Mouse (Mus musculus) adrenal gland, postnatal 10 days (tissue): ENCODE data around the gene Il9r. TPM values are rescaled to one million over a fixed set of nuclear protein-coding genes. Genes with fewer than 3 reads are reported as not detected.
A peak's percentile ranks its signal among the peaks of the same experiment; 100 is the strongest.
"Not testable (repeated sequence)": the region's sequence is repeated elsewhere in the genome, so short reads cannot be mapped to it uniquely, and the experiment has no call there.

ENCODE experiments used
- DNase-seq: peaks from one replicate; pipeline ENCODE4 v3.0.0; 2021; ENCODE audit warnings: mixed read lengths
- total RNA-seq, 2 experiments: library from RNA; stranded (reverse); gene quantifications; 2 replicates each; pipeline ENCODE4 v1.2.3; 2021

The Il9r gene
- total RNA-seq, 2 experiments from 2014 or later, result 0.30 to 0.82 TPM

DNA sequence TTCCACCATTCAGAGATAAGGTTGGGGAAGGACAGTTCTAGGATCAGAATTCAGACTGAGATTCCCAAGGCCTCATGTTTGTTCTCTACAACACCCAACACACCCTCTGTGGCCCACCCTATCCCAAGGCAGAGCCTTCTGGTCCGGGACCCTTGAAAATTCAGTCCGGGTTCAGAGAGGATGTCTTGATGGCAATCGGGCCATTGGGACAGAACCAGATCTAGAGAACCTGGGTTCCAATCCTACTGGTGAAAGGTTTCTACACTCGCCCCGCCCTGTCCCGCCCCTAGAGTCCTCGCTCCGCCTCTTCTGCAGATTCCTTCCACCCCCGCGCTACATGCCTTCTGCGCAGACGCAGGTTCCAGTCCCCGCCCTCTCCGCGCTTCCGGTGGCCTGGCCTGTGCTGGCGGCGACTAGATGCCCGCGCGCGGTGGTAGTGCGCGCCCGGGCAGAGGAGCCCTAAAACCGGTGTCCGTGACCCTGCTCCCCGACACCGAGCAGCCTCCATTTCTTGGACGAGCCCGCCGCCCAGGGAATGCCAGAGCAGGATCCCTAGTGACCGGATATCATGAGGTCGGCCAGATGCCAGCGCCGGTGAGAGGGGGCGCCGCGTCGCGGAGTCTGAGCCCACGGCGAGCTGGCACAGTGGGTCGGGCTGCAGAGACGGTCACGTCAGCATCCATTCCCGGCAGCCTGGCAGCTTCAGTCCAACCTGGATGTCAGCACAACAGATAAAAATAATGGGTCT, 26.2 kb upstream of the Il9r start, which contains the start of gene Mpg:
Gene Mpg, plus strand, starts transcription at position 382 of the 748 bp plus-strand sequence.
- DNase-seq, result peak; percentile 93

DNA sequence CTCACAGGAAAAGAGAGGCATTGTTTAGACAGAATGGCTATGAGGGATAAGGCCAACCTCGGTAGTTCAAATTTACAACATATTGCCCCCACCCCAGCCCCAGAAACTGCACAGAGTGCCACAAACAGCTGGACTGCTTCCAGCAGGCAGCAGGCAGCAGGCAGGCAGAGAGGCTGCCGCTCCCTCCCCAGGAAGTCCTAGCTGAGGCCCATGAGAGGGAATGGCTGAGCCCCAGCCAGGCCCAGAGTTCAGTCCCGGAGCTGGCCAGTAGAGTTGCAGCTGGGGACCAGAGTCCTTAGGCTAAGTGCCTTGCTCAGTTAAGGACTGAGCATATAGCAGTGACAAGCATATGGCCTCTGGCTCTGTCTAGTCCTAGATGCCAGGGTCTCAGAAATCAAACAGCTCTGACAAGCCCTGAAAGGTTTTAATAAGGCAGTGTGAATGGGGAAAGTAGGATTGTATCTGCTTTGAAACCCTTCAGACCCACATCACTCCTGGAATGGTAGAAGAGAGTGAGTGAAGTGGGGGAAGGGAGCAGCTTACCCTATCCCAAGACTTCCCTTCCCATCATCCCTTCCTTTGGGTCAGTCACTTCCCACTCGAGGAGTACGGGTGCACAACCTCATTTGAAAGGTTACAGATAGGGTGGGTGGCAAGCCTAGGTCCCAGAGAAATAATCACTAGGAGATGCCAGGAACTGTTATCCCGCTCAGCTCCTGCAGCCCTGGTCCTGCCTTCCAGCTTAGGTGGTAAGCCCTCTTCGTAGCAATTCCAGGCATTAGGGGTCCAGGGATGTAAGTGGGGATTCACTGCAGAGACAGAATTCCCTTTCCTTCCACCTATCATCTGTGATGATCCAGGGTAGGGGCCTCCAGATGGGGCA, 25.4 kb upstream of the Il9r start:
- peak; percentile 63 for DNase-seq

DNA sequence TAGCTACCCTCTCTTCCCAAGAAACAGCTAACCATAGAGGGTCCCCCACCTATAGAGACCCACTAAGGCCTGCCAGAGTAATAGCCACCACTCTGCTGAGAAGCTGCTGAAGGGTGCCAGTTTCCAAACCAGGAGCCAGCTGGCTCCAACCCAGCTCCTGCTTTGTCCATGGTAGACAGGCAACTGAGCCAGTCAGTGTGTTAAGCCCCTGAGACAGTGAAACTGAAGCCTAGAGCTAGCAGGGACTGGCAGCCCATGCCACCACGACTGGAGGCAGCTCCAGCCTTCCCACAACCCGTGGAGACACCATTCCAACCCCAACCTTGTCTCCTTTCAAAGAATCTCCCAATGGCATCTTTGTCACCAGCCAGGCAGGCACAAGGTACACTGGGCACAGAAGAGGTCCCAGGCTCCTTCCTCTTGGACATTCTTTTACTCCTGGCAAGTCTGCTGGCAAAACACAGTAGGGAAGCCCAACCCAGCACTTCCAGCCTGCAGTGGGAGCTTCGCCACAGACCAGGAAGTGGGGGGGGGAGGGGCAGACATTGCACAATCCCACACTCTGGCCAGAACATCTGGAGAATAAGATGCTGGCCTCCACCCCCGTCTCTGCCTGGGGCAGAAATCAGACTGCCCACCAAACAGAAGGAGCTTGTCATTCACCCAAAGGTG, 24.5 kb upstream of the Il9r start:
- DNase-seq, result peak; percentile 90

DNA sequence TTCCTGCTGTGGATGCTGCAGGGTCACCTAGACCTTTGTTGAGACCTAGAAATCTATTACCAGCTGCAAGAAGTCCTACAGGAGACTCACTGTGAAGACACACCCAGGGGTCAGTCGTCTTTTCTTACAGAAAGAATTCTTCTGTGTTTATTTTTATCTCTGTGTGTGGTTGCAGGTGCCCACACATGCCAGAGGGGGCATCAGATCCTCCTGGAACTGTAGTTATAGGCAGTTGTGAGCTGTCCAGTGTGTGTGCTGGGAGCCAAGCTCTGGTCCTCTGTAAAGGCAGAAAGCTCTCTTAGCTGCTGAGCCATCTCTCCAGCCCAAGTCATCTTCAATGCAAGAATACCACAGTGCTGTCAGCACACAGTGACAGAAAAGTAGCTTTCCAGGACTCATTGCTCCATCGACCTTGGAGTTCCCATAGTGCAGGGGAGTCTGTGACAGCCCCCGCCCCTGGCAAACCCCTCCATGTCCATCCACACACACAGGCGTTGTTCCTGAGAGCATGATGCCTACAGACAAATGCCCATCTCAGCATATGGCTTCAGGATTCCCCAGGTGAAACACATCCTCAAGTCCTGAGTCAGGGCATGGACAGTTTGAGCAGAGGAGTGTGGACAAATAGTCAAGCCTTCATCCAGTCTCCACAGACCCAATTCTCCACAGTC, 23.4 kb upstream of the Il9r start:
- DNase-seq, result no peak

DNA sequence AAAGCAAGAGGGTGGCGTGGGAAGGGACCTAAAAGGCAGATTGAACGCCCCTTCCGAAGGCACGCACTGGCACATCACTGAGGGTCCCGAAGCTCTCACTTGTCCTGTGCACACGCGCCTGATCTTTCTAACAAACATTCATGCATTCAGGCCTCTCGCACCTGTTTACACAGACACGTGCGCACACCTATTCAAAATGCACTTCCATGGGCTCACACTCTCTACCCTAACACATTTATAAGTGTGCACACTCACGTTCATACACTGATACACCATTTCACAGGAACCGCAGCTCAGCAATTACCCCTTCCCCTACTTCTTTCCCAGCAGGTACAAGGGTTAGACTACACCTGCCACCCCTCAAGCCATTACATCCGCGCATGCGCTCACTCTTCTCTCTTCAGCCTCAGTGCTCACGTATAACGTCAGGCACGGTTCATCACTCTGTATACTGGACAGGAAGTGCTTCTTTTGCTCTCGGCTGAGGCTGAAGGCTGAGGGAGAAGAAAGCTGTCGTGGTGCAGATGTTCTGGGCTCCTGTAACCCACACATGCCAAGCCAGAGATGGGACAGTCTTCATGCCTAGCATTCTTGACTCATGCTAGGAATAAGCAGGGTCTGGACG, 22.6 kb upstream of the Il9r start:
- DNase-seq, result no peak

DNA sequence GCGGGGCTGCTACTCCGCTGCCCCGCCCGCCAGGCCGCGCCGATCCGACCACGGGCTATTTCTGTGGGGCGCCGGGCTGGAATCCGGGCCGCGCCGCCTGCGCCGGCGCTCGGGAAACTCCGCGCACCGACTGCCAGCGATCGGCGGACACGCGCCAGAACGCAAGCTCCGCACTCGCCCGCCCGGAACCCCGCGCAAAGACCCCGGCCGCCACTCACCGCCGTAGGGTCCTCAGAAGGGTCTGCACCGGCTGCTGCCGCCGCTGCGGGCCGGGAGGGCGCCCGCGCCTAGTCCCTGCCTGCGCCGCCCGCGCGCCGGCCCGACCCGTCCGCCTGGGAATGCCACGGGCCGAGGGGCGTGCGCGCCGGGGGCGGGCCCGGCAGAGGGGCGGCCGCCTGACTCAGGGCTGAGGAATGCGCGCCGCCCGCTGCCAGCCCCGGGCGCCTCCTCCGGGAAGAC, 21.9 kb upstream of the Il9r start, which contains the start of gene Rhbdf1:
Gene Rhbdf1, minus strand, starts transcription at position 350 of the 459 bp plus-strand sequence.
- DNase-seq, result peak; percentile 83

DNA sequence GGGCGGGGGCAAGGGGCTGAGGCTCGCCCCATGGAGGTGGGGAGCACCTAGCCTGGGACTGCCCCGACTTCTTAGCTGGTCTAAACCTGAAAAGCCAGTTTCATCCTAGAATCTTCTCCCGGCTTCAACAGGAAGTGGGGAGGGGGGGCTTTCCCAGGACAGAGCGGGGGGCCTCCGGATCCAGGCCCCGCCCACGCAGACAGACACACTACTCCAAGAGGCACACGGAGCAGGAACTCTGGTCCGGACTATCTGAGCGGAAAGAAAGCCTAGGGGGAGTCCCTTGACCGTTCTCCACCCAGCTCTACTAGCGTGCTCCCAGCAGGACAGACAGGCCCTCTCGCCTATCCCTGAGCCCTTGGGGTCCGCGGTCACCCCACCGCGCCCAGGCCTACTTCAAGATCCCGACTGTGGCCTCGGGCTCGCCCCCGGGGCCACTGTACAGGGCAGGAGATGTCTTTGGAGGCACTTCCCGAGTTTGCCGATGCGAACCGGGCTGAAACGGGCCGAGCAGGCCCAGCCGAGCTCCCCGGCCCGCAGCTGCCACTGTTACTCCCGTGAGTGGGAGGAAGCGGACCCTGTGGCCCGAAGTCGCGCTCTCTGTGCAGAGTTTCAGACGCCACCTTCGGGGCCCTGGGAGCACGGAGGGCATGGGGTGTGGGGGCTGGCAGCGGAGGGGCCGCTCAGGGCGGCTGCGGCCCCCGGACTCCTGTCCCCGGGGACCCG, 21.3 kb upstream of the Il9r start:
- peak; percentile 72 for DNase-seq

DNA sequence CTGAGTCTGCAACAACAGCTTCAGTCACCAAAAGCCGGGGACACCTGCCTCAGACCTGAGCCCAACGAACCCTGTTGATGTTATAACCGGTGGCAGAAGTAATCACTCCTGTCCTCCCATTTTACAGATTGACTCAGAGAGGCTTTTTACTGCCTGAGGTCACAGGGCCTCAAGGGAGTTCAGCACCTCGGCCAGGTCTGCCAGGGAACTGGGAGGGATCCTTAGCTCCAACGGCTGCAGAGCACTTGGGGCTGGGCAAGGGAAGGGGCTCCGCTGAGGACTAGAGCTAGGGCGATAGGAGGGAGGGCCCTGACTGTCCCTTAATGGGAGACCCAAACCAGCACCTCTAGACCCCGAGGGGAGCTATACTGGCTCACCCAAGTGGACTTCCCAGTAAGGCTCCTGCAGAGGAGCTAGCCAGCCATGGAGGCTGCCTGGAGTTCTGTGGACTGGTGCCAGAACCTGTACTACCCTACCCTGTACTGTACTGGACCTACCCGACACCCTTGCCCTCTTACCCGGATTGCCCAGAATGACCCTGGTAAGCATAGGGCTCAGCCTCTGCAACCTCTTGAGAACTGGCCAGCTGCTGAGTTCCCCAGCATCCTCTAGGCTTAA, 20.6 kb upstream of the Il9r start:
- DNase-seq, result no peak

DNA sequence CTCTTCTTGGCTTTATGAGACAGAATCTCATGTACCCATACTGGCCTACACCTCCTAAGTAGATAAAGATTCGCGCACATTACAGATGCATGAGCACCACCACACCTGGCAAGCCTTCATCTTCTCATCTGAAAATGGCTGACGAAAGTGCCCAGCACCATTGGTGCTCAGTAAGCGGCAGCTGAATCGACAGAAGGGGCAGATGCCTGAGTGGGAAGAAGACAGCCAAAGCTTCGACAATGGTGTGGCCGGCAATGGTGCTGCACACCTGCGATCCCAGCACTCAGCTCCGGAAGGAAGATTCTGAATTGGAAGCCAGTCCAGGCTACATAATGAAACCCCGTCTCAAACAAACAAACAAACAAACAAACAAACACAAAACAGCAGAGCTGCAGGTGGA, 19.2 kb upstream of the Il9r start:
- DNase-seq, result no peak

DNA sequence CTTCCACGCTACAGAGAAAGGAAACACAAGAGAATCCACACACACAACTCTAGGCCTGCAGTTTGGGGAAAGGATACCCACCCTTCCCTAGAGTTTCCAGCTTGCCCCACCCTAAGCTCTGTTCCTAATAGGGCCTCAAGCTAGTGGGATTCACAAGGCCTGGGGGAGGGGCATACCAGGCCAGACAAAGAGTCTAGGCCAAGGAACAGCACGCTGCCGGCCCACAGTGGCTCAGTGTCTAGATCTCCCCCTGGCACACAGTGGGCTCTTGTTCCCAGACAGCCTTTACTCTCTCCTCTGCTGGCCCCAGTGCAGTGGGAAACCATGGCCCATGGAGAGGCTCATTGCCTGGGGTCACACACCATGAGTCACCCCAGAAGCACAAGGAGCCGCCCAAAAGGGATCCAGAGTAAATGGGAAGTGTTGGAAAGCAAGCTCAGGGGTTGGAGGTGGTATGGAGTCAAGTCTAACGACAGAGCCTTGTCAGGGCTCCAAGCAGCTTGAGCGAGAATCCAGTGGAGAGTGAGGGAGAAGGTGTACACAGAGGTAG, 18.5 kb upstream of the Il9r start:
- no peak for DNase-seq

DNA sequence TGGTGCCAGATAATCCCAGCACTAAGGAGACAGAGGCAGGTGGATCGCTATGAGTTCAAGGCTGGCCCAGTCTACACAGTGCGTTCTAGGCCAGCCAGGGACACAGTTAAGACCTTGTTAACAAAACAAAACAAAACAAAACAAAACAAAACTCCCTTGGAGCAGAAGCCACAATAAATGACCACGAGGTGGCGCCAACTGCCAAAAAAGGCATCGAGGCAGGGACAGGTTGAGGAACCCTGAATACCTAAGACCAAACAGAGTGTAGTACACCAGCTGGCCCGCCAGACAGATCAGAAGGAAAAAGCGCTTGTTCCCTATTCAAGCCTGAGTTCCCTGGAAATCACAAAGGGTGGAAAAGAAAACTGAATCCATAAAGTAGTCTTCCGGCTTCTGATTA, 16.8 kb upstream of the Il9r start:
- DNase-seq, result peak; percentile 85

DNA sequence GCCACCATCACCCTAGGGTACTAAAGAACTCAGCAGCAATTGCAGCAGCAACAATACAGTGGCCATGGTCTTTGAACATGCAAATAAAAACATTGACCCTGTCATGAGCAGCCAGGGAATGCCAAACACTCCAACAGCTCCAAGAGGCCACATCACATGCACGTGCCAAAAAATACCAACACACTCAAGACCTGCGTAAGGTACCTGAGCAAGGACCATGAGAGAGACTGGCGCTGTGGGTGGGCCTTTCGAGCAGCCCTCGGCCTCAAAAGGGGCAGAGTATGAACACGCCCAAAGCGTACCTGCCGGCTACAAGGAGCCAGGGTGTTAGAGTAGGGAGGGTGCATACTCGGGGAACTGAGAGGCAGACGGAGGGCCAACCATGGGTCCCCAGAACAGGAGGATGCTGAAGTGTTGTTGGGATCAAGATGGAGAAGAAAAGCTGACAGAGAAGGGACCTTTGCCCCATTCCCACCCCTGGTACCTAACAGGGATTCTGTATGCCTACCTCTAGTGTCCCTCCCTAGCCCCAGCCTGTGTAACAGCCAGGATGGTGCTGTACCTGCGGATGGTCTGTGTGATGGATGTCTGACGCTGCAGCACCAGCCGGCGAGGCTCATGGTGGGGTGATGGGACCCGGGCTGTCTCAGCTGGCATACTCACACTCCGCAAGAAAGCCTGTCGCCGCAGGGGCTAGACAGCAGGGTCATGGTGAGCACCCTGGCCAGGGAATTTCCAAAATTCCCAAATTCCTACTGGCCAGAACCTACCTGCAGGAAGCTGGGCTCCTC, 15.5 kb upstream of the Il9r start:
- DNase-seq, result no peak

DNA sequence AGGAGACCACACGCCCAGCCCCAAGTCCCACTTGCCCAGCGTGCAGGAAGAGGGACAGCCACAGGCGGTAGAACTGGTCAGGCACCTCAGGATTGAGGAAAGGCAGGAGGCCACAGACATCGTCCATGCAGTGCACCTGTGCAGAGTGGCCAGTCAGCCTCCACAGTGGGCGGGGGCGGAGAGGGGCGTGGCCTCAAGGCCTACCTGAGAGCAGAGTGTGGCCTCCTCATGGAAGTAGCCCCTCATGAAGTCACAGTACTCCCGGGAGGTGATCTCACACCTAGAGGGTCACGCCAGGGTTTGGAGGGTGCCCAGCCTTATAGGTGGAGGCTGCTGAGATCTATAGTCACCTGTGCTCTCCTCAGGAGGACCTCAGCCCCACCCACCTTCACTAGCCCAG, 10.5 kb upstream of the Il9r start:
- no peak for DNase-seq

DNA sequence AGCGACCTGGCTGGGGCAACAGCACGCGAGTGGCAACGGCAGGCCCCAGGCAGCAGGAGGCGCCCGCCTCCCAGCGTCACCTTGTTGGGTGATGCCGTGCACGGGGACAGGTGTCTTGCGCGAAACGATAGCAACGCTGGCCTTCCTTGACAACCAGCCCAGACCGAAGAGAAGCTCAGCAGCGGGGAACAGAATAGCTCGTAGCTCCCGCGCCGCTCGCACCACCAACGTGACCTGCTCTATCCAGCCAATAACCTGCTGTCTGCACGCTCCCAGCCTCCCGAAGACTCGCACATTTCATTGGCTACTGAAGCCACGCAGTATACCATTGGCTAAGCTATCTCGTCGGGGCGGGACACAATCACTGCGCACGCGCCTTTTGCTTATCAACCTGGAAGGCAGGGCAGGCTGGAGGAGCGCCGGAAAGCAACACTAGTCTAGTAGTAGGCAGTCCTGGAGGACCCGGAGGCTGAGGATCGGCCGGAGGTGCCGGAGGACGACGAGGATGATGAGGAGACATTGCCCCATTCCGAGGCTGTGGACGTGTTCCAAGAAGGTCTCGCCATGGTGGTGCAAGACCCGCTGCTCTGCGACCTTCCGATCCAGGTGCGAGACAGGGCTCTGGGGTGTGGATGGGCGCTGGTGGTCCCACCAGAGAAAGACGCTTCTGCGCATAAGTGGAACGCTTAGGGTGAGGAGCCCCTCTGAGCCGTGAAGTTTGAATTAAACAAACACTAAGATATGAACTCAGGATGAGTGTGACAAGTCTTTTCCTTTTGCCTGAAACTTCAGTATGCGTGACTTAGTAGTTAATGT, 5.2 kb upstream of the Il9r start, which contains the start of gene Snrnp25:
Gene Snrnp25, plus strand, starts transcription at position 358 of the 816 bp plus-strand sequence.
- DNase-seq, result peak; percentile 96

DNA sequence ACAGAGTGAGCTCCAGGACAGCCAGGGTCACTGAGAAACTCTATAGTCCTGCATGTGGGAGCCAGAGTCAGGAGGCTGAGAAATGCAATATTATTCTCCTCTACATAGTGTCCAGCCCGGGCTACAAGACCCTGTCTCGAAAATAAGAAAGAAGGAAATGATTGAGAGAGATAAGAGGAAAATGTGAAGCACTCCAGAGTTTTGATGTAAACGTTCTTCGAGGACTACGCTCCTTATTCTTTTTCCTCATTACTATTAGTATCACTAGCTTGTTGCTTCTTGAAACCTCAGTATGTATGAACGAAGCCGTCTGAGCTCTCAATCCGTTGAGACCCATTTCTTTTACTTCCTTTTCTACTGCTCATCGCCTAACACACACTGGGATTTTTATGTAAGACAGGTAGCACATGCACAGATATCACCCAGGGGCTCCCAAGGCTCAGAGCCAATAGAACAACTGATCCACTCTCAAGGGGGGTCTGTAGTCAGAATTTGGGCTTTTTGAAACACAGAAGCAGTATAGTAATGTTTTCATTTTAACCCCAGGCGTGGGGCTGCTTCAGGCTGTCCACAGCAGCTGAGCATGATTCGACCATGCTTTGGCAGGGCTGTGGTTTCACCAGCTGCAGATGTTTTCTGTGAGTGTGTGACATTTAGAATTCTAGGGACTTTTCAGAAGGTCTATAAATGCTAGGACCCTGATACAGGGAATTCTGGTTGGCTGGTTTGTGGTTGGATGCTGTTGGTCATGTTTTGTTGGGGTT, 2.0 kb upstream of the Il9r start:
- no peak for DNase-seq

DNA sequence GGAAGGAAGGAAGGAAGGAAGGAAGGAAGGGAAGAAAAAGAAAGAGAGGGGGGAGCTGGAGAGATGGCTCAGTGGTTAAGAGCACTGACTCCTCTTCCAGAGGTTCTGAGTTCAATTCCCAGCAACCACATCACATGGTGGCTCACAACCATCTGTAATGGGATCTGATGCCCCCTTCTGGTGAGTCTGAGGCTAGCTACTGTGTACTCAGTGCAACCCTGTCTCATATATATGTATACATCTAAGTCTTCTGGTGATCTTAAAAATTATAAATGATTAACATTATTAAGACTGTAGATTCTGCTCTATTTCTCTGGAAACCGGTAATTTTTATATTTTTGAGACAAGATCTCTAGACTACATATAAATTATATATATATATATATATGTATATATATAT, 913 bp upstream of the Il9r start:
- DNase-seq, result not testable (repeated sequence)

DNA sequence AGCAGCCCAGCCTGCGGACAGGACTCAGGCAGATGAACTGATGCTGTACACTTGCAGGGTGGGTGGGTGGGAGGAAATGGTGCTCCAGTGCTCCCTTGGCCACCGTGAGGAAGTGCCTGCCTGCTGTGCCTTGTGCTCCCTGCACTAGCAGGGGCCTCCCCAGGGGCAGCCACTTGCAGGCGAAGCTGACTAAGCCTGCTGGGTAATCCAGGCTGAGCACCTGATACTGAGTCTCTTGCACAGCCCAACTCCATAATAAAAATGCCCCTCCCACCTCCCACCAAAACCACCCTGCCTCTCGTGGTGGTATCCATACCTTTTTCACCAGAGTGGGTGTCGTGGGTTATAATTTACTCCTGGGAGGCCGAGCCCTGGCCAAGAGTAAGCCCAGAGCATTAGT, 849 bp downstream of the Il9r start:
- no peak for DNase-seq
